Mouse (Mus musculus) gonadal fat pad, adult 2 months (tissue): ENCODE results near the gene Gba. TPM values are rescaled to one million over a fixed set of nuclear protein-coding genes. Genes with fewer than 3 reads are reported as not detected.
"Not testable (repeated sequence)": the region's sequence is repeated elsewhere in the genome, so short reads cannot be mapped to it uniquely, and the experiment has no call there.

Source experiments
- DNase-seq: peaks from one replicate; pipeline ENCODE4 v3.0.0-alpha.2; 2012; ENCODE audit warnings: low read depth
- polyA plus RNA-seq: library from polyadenylated mRNA; depleted of rRNA; stranded (reverse); fragments of >200 nt; gene quantifications from 2 replicates; pipeline ENCODE4 v1.2.3, GENCODE M21; 2012

Gba gene
- polyA plus RNA-seq, 1 experiment: 143 TPM

DNA sequence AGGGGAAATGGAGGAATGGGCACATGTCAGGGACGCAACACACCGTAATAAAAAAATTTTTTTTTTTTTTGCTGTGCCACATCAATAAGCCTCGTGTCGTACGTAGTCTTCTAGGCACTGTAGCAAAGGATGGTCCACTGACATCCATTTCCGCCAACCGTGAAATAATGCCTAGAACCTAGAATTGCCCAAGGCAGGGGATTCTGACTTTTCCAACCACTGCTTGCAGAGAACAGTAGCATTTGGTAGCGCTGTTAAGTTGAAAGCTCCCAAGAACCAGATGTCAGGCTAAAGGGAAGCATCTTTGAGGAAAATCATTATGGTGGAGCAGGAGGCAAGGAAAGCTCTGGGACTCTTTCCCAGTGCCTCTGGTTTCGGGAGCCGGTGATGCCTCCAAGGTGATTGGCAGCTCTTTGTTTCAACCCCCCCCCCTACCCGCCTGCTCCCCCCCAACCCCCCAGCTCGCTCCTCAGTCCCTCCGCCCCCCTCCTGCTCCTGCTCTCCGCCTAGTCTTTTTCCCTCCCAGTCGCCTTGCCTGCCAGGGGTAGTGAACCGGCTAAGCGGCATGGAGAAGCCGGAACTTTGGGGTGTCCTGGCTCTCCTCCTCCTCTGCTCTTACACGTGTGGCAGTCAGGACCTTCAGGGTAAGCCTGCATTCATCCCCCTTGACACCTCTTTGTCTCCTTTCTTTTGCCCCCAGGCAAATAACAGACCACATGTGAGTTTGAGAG is 12.1 kb downstream of the Gba start, which contains the start of gene Thbs3:
Gene Thbs3 (plus strand): TSS at position 500 of the 731 bp plus-strand sequence.
- no peak for DNase-seq

DNA sequence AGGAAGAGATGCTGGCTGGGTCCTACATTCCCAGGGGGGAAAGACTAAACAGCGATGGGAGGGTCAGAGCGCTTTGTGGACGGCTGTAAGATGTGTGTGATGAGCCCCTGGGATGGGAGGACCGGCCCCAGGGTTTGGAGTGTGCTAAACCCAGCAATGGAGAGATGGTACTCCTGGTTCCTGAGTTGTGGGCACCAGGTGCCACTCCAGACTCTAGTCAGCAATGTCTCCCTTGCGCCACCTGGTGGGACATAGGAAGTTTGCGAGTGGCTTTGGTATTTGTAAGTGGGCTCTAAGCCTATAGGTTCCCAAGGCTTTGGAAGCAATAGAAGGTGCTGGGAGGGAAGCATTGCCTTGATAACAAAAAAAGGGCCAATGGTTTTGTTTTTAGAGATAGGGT is 13.1 kb downstream of the Gba start:
- DNase-seq: no peak

DNA sequence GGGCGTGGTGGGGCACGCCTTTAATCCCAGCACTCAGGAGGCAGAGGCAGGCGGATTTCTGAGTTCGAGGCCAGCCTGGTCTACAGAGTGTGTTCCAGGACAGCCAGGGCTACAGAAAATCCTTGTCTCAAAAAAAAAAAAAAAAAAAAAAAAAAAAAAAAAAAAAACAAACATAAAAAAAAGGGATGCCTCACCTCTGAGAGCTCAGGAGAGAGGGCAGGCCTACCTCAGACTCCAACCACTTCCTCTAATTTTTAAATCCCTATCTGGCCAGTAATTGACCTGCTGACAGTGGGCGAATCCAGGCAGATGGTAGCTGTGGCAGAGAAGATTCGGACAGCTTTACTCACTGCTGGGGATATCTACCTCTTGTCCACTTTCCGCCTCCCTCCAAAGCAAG is 13.7 kb downstream of the Gba start:
- not testable (repeated sequence) for DNase-seq

DNA sequence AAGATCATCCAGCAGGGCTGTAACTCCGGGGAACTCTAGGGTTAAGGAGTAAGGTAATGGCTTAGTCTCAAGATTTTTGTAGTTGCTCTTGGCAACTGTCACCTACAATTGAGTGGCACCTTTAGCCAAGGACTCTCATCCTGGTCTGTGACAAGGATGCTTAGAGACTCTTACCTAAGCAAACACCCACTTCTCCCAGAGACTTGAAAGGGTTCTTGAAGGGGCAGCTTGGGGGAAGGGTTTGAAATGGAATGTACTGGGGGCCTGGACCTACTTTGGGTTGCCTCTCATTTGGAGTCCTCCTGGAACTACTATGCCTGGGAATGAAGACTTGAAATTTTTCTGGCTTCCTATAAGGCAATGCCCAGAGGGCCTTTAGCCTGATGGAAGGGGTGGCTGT is 15.5 kb downstream of the Gba start:
- no peak for DNase-seq

GRCm38 (mm10) chr3:89219546-89219945 is 16.8 kb downstream of the Gba start:
- no peak for DNase-seq

GRCm38 (mm10) chr3:89221167-89221566 is 18.4 kb downstream of the Gba start:
- no peak for DNase-seq

DNA sequence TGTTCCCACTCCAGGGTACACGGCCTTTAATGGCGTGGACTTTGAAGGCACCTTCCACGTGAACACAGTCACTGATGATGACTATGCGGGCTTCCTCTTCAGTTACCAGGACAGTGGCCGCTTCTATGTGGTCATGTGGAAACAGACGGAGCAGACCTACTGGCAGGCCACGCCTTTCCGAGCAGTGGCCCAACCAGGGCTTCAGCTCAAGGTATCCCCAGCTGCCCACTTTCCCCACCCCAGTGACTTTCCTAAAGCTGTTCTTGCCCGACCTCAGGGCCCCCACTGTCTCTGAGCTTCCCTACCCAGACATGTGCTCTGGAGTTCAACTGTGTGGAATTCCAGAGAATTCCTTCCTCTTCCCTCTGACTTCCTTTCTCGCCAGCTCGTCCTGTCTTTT is 22.1 kb downstream of the Gba start:
- DNase-seq: no peak

- no peak for DNase-seq
Observed at GRCm38 (mm10) chr3:89225321-89225815, 22.6 kb downstream of the Gba start.

DNA sequence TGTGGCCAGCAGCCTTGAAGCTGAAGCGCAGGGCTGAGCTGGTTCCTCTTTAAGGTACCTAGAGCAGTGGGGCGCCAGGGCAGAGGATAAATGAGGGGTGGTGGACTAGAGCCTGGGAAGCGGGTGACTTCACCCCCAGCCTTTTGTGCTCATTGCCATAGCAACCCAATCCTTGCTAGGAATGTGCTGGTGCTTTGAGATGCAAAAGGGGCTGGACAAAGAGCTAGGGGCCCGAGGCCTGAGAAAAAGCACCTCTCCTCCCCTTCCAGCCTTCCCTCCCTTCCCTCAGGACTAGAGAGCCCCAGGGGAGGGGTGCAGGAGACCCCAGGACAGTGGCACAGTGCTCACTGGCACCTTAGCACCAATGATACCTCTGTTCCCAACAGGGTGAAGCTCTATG is 23.2 kb downstream of the Gba start:
- no peak for DNase-seq

DNA sequence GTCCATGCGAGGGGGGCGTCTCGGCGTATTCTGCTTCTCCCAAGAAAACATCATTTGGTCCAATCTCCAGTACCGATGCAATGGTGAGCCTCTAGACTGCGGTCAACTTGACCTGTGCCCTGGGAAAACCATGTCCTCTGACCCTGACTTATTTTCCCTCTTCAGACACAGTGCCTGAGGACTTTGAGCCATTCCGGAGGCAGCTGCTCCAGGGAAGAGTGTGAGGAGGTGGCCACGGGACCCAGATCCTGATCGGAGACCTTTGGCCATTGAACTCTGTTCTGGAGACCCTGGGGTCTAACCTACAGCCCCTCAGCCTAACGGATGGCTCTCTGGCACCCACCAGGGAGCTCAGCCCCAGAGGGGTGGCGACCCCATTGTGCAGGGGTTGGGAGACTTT is 23.6 kb downstream of the Gba start:
- DNase-seq: no peak

DNA sequence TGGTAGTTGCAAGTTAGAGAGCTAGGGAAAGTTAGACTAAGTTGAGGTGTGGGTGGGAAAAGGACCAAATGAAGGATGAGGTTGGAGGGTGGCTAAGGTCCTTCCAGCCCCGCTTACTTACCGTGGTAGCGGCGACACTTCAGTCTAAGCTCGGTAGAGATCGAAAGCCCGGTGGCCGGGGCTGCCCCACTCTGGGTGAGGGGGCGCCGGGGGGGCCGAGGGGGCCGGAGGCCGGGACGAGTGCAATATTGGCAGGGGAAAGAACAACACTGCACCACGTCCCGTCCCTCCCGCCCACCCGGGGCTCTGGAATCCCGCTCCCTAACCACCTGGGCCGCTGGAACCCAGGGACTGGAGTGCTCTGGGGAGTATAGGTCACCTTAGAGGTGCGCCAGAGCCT is 24.2 kb downstream of the Gba start, which contains the start of gene Mtx1:
Gene Mtx1 (minus strand): TSS at position 189 of the 400 bp plus-strand sequence.
- DNase-seq: no peak

DNA sequence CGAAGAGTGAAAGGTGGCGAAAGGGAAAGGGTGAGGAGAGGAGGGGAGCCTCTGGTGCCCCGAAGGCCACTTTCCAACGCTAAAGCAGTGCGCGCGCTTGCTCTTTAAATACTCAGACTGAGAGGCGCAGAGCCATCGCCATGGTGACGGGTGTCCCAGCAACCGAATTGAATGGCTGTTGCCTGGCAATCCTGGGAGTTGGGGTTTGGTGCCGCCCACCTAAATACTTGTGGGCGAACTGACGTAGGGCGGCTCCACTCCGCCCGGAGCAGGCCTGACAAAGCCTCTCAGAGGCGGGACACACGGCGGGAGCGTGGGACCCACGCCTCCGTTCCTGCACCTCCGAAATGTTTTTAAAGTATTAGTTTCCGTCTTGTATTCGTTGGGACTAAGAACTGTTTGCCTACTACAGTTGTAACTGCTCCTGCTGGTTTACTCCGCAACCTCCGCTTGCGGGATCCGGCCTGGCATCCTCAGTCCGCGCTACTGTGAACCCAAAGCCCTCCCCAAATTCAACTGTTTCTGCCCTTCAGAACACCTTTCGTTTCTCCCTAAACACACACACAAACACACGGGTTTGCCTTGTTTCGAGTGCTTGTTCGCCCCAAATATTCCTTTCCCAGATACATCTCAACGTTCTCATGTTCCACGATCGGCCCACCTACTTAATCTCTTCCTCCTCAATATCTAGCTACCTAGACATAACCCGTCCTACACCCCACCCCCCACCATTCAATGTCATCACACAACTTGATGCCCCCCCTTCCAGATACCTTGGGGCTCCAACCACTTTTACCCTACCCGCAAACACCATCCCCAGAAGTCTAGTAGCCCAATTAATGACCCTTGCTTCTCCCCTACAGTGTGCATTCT is 24.8 kb downstream of the Gba start:
- DNase-seq: no peak

DNA sequence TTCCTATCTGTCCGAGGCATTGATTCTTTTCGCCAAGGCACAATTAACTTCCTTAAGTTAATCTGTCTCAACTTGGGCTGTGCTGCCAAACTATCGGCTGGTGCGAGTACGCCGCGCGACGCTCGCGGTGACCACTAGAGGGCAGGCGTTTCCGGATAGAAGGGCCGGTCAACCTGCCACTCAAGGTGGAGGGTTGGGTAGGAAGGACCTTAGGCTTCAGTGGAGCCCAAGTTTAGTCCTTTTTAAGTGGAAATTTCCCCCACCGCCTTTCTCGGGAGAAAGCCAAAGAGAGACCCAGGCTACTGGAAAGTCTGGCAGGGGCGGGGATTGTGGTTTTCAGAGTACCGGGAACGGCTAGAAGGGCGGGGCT is 25.4 kb downstream of the Gba start:
- DNase-seq: no peak

- no peak for DNase-seq
Observed at GRCm38 (mm10) chr3:89228836-89229235, 26.1 kb downstream of the Gba start, which contains the start of gene Muc1. Gene Muc1, plus strand, starts transcription at chr3:89229057.

DNA sequence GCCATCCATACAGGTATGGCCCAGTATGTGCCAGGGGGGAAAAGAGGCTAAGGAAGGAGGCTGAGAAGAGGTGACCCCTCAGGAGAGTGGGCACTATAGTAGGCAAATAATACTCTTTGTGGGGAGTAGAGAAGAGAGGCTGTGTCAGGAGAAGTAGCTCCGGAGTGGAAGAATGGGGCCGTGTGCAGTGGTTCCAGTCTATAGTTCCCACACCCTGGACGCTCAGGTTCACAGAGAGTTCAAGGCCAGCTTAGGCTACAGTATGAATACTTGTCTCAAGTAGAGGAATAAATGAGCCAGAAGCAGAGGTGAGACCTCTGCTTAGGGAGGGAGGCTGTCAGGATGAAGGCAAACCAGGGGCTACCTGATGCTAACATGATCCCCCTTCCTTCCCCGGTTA is 26.5 kb downstream of the Gba start:
- DNase-seq: no peak

DNA sequence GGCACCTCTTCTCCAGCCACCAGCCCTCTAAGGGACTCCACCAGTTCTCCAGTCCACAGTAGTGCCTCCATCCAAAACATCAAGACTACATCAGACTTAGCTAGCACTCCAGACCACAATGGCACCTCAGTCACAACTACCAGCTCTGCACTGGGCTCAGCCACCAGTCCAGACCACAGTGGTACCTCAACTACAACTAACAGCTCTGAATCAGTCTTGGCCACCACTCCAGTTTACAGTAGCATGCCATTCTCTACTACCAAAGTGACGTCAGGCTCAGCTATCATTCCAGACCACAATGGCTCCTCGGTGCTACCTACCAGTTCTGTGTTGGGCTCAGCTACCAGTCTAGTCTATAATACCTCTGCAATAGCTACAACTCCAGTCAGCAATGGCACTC is 27.8 kb downstream of the Gba start:
- DNase-seq: no peak

- no peak for DNase-seq
Observed at GRCm38 (mm10) chr3:89231345-89231744, 28.6 kb downstream of the Gba start.

DNA sequence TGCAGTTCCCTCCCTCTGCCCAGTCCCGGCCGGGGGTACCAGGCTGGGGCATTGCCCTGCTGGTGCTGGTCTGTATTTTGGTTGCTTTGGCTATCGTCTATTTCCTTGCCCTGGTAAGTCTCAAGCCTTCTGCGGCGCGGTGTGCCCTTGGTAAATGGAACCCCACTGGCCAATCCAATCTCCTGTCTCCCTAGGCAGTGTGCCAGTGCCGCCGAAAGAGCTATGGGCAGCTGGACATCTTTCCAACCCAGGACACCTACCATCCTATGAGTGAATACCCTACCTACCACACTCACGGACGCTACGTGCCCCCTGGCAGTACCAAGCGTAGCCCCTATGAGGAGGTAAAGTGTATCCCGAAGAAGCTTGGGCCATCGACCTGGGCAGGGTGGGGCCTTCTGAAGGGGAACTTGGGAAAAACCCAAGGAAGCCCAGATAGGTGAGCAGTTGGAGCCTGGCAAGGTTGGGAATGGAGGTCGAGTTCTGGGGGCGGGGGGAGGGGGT is 29.1 kb downstream of the Gba start:
- DNase-seq: no peak

DNA sequence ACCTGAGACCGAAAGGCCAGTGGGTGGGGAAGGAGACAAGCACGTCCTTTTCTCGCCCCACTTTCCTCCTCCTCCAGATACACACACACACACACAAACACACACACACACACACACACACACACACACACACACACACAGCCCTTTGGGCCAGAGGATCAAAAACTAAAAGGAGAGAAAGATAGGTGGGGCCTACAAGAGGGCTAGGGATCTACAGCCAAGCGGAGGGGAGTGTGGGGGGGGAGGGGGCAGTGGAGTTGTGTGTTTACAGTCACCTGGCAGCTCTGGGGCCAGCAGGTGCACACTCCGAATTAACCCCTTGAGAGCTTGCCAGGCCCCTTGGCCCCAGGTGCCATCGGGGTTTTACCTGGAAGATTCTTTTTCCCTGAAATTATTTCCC is 29.9 kb downstream of the Gba start:
- DNase-seq: no peak

DNA sequence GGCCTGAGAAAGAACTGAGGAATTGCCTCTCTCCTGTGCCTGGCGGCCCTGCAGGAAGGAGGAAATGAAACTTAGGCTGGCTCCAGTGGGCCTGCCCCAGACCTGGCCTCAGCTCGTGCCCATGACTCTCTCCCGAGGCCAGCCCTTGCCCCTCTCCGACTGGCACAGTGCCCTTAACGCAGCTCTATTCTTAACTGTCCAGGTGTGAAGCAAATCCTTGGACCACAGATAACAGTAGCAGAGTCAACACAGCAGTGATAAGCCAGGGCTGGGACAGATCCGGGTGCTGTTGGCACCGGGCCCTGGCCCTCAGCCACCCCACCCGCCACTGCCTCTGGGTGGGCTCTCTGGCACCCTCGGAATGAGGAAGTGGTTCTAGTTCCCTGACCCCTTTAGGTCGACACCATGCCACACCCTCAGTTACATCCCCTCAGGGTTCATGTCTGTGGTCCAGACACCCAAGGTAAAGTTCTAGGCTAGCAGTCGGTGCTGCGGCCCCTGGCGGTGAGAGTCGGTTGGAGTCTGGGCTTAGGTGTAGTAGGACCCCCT is 30.9 kb downstream of the Gba start:
- DNase-seq: no peak

GRCm38 (mm10) chr3:89236516-89236915 is 33.8 kb downstream of the Gba start:
- no peak for DNase-seq

GRCm38 (mm10) chr3:89237682-89238081 is 35.0 kb downstream of the Gba start:
- no peak for DNase-seq
